8 mouse cellular contexts compared by ENCODE assay signal in the genomic region with DNA sequence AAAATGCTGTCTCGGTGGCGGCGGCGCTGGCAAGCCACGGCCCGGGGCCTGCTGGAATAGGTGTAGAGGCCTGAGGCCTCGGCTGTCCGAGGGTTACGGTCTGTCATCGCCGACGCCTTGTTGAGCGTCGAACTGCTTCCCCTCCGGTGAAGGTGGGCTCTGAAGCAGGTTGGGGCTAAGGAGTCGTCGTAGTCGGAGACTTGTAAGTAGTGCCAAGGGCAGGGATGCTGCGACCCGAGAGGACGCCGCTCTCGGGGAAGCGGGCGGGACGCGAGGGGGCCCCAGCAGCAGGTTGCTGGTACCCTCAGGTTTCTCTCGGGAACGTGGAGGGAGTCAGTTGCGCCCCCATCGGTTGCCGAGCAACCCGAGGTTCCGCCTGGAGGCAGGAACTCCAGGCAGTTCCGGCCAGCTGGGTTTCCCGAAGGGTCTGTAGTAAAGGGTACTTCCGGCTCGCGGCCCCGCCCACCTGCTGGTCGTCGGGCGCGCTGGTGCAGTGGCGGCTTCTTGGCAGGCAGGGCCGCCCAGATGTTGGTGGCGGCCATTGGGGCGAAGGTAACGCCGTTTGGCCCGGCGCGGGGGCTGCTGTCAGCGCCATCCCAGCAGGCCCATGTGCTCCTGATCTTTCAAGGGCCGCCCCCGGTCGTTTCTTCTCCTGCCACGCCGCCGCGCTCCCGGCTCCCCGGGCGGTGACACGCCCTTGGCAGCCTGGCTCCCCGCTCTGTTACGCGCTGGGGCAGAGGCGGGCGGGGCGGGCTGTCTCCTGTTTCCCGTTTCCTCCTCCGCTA. TPM values are rescaled to one million over a fixed set of nuclear protein-coding genes. Genes with fewer than 3 reads are reported as not detected.
DNase-seq lines count a peak whose midpoint lies in the region; ATAC-seq and TF ChIP-seq lines count a peak whose summit lies in the region.
"Not testable (repeated sequence)": the region's sequence is repeated elsewhere in the genome, so short reads cannot be mapped to it uniquely, and the experiment has no call there.

A gene (minus strand): TSS at position 699 of the 785 bp plus-strand sequence.

- not testable (repeated sequence) for H3K27me3 ChIP-seq in G1E (ENCODE audit: insufficient read depth, low read length); lung, embryonic 15.5 days; thymus, adult 2 months (ENCODE audit: control insufficient read depth, insufficient read depth, low read length)

- H3K4me2 ChIP-seq in lung, embryonic 15.5 days = peak within 1 kb of the TSS; percentile 66

- not testable (repeated sequence) for H3K4me1 ChIP-seq in G1E (ENCODE audit: insufficient read depth, low read depth, low read length); lung, embryonic 15.5 days; olfactory bulb, adult 2 months (ENCODE audit: control insufficient read depth, insufficient read depth, low read length); thymus, adult 2 months (replicated peaks; ENCODE audit: control insufficient read depth, insufficient read depth, low read length)

- TF ChIP-seq POLR2A in olfactory bulb, adult 2 months (IDR thresholded peaks at IDR 0.05; ENCODE audit: insufficient read depth, low read depth, low read length); thymus, adult 2 months (IDR thresholded peaks at IDR 0.05; ENCODE audit: control insufficient read depth, extremely low read depth, insufficient read depth, low read length, poor library complexity): not testable (repeated sequence)

- H3K4me3 ChIP-seq in G1E (ENCODE audit: low read depth, low read length) = peak within 1 kb of the TSS; percentile 74
- H3K4me3 ChIP-seq in lung, embryonic 15.5 days = peak within 1 kb of the TSS; percentile 59
- peak within 1 kb of the TSS; percentile 52 for H3K4me3 ChIP-seq in olfactory bulb, adult 2 months (ENCODE audit: insufficient read depth, low read depth, low read length)
- peak within 1 kb of the TSS; percentile 82 for H3K4me3 ChIP-seq in thymus, adult 2 months (ENCODE audit: control insufficient read depth, insufficient read depth, low read length)

- DNase-seq in G1E (ENCODE audit: low spot score) = peak; percentile 44
- DNase-seq in cerebellum, adult 9-10 months = peak; percentile 60
- peak; percentile 68 for DNase-seq in layer of hippocampus, adult 9-10 months (ENCODE audit: low spot score)
- DNase-seq in thymus, adult 2 months = peak; percentile 86

- peak within 1 kb of the TSS; percentile 47 for H3K9ac ChIP-seq in lung, embryonic 15.5 days

- peak within 1 kb of the TSS; percentile 91 for H3K27ac ChIP-seq in lung, embryonic 15.5 days
- H3K27ac ChIP-seq in olfactory bulb, adult 2 months (ENCODE audit: insufficient read depth, low read depth, low read length); thymus, adult 2 months (ENCODE audit: control insufficient read depth, insufficient read depth, low read length): not testable (repeated sequence)

- not testable (repeated sequence) for ATAC-seq in G1E (ENCODE audit: extremely low read depth, insufficient number of reproducible peaks, low FRiP score, poor library complexity, severe bottlenecking)
- ATAC-seq in frontal cortex, adult (ENCODE audit: low TSS enrichment) = peak; percentile 91
- peak; percentile 80 to 87 for ATAC-seq in hematopoietic stem cell, adult 5-6 weeks (replicated peaks in 1 of 2; ENCODE audit: insufficient read depth in 1 of 2, low FRiP score in 2 of 2, low TSS enrichment in 1 of 2, low read depth in 1 of 2, poor library complexity in 2 of 2, severe bottlenecking in 2 of 2)
- ATAC-seq in lung, embryonic 15.5 days (ENCODE audit: borderline replicate concordance, extremely low read depth, low FRiP score, low TSS enrichment) = peak; percentile 95

- TF ChIP-seq CTCF in G1E (IDR thresholded peaks at IDR 0.05; ENCODE audit: low read depth, low read length); olfactory bulb, adult 2 months (IDR thresholded peaks at IDR 0.05; ENCODE audit: insufficient read depth, low read depth, low read length); thymus, adult 2 months (IDR thresholded peaks at IDR 0.05; ENCODE audit: borderline replicate concordance, control insufficient read depth, extremely low read depth, insufficient read depth, low read length, poor library complexity): not testable (repeated sequence)

- not testable (repeated sequence) for H3K36me3 ChIP-seq in G1E (replicated peaks); lung, embryonic 15.5 days; thymus, adult 2 months (ENCODE audit: control insufficient read depth, insufficient read depth, low read length)

- 2% methylated on average over 73 of the region's 73 CpGs for WGBS in lung, embryonic 15.5 days
- WGBS in olfactory bulb, adult 2 months = under 1% methylated on average over 73 of the region's 73 CpGs
- WGBS in thymus, adult 2 months = under 1% methylated on average over 71 of the region's 73 CpGs

- H3K9me3 ChIP-seq in G1E (replicated peaks); lung, embryonic 15.5 days: not testable (repeated sequence)

RNA-seq across cellular contexts. Expression of the gene that starts here (rescaled TPM):
- total RNA-seq in G1E (2014; fragmentation: Nextera tagmentation) (23.3 and 29.7 TPM in 2 replicates), G1E (2017) (17.3 and 23.2 TPM in 2 replicates)
- 21.7 and 22.6 TPM in 2 replicates for polyA plus RNA-seq in G1E (2012)
- 43.9 and 48.7 TPM in 2 replicates for total RNA-seq in hematopoietic stem cell, adult 5-6 weeks (2017)
- polyA plus RNA-seq in lung, embryonic 15.5 days (2015; fragmentation: Nextera tagmentation; extraction: Ambion mirVana) = 40.7 and 43.5 TPM in 2 replicates
- not detected in 2 replicates for polyA plus RNA-seq in olfactory bulb, adult 2 months (2012; ENCODE audit: insufficient read depth, insufficient read length, low replicate concordance, missing spikeins)
- 19.4 and 20.3 TPM in 2 replicates for polyA plus RNA-seq in thymus, adult 2 months (2012; rRNA removed)

Comparison
In these comparisons a context has a peak if more than half of its experiments do, and no peak if none do; other contexts are left out.
1. RNA of the gene that starts here (polyA plus RNA-seq): 40.7 to 43.5 TPM in lung, embryonic 15.5 days, 21.7 to 22.6 TPM in G1E and 19.4 to 20.3 TPM in thymus, adult 2 months; not detected in olfactory bulb, adult 2 months; every median in the first group is over 10 times any median in the second.
2. Peak in every context shown above with its lines, with median percentiles within 50 percentile points of each other: DNase-seq and H3K4me3 ChIP-seq.